Comparison of ENCODE assay signal across 17 mouse cellular contexts in genomic region chr6:143443446-143443845, GRCm38 (mm10).
DNase-seq lines count a peak whose midpoint lies in the region.
"Had no signal": no experiment of that assay in that cellular context is flagged by ENCODE, and none has a peak within 500 bp of the region (broad histone marks: within the 10 kb centered on the region; RNA-seq: fewer than 3 reads in every experiment).

No protein-coding gene starts in this region.

- H3K36me3 ChIP-seq in heart, embryonic 10.5 days = no peaks in the 10 kb centered on the region
- H3K36me3 ChIP-seq: G1E had no signal

- H3K9me3 ChIP-seq in heart, embryonic 10.5 days = no peaks in the 10 kb centered on the region

- H3K4me3 ChIP-seq in heart, embryonic 10.5 days = no peak overlapping the region

- H3K27me3 ChIP-seq in heart, embryonic 10.5 days (ENCODE audit: insufficient read depth, poor library complexity, severe bottlenecking) = no peaks in the 10 kb centered on the region; the same call in 1 of the 2 replicates
- H3K27me3 ChIP-seq: CH12.LX, Patski had no signal

- intact Hi-C loops in heart, postnatal 14 days (cut with DNase I) = no loop called here

- no peaks in the 10 kb centered on the region for H3K4me1 ChIP-seq in heart, embryonic 10.5 days

- peak; percentile 56 for DNase-seq in heart, adult 11 months
- DNase-seq in heart, postnatal 14 days = no peak
- DNase-seq in heart, embryonic 10.5 days (ENCODE audit: low spot score) = peak; percentile 66
- no peak for DNase-seq in heart, postnatal 4 days
- DNase-seq: adrenal gland, adult 2 months; adrenal gland, adult 8-10 months; adrenal gland, postnatal 10 days; adrenal gland, postnatal 14 days; adrenal gland, postnatal 25 days; adrenal gland, postnatal 36 days; B cell, adult 2 months; cerebellum, adult 11 months; cerebellum, adult 11-12 months; cerebellum, adult 18-20 months had no signal

- H3K27ac ChIP-seq in heart, embryonic 10.5 days = no peak overlapping the region

- WGBS in heart, embryonic 10.5 days = 89% methylated on average over 6 of the region's 6 CpGs

Comparison
In these comparisons a context has a peak if more than half of its experiments do, and no peak if none do; other contexts are left out.
1. DNase-seq: peak in heart, adult 11 months (single experiment) and heart, embryonic 10.5 days (single experiment); none in heart, postnatal 14 days (0 of 2) and heart, postnatal 4 days (single experiment).